Mouse (Mus musculus): Measurements from ENCODE around the gene Ngdn.
"Not testable (repeated sequence)": the region's sequence is repeated elsewhere in the genome, so short reads cannot be mapped to it uniquely, and the experiment has no call there.

The Ngdn gene

GRCm38 (mm10) chr14:55014991-55015766 lies at the start of gene Ngdn:
TSS of gene Ngdn (plus strand) at chr14:55015454.
- in situ Hi-C loops (cut with MseI, MboI), result loop anchor here (5.0 kb wide), 2 partner anchors 113 to 118 kb away; no protein-coding TSS in a partner anchor

- in situ Hi-C loops (cut with MseI, MboI), result no loop called here
Measured at GRCm38 (mm10) chr14:54965631-54966030, 49.6 kb upstream of the Ngdn start.

- in situ Hi-C loops (cut with MseI, MboI), result no loop called here
Measured at GRCm38 (mm10) chr14:54966320-54966977, 48.8 kb upstream of the Ngdn start, which contains the start of gene Myh6. TSS of gene Myh6 (minus strand) at chr14:54966927.

- in situ Hi-C loops (cut with MseI, MboI), result no loop called here
Measured at GRCm38 (mm10) chr14:54967874-54968273, 47.4 kb upstream of the Ngdn start.

GRCm38 (mm10) chr14:54968344-54968743 lies 46.9 kb upstream of the Ngdn start:
- in situ Hi-C loops (cut with MseI, MboI), result no loop called here

- in situ Hi-C loops (cut with MseI, MboI), result not testable (repeated sequence)
Measured at GRCm38 (mm10) chr14:54972786-54973185, 42.5 kb upstream of the Ngdn start.

GRCm38 (mm10) chr14:54974068-54974791 lies 41.0 kb upstream of the Ngdn start:
- in situ Hi-C loops (cut with MseI, MboI), result no loop called here

- in situ Hi-C loops (cut with MseI, MboI), result no loop called here
Measured at GRCm38 (mm10) chr14:54976633-54977032, 38.6 kb upstream of the Ngdn start, which contains the start of gene Gm17428. TSS of gene Gm17428 (plus strand) at chr14:54976933.

- in situ Hi-C loops (cut with MseI, MboI), result no loop called here
Measured at GRCm38 (mm10) chr14:54978664-54979063, 36.6 kb upstream of the Ngdn start.

- in situ Hi-C loops (cut with MseI, MboI), result no loop called here
Measured at GRCm38 (mm10) chr14:54981934-54982333, 33.3 kb upstream of the Ngdn start.

GRCm38 (mm10) chr14:54988350-54988874 lies 26.8 kb upstream of the Ngdn start:
- in situ Hi-C loops (cut with MseI, MboI), result not testable (repeated sequence)

- in situ Hi-C loops (cut with MseI, MboI), result no loop called here
Measured at GRCm38 (mm10) chr14:54988882-54989281, 26.4 kb upstream of the Ngdn start.

GRCm38 (mm10) chr14:54989886-54990441 lies 25.3 kb upstream of the Ngdn start:
- in situ Hi-C loops (cut with MseI, MboI), result no loop called here

GRCm38 (mm10) chr14:54992196-54992595 lies 23.1 kb upstream of the Ngdn start:
- in situ Hi-C loops (cut with MseI, MboI), result no loop called here

- in situ Hi-C loops (cut with MseI, MboI), result no loop called here
Measured at GRCm38 (mm10) chr14:54993636-54994035, 21.6 kb upstream of the Ngdn start.

- in situ Hi-C loops (cut with MseI, MboI), result no loop called here
Measured at GRCm38 (mm10) chr14:54994136-54994868, 21.0 kb upstream of the Ngdn start, which contains the start of gene Myh7. TSS of gene Myh7 (minus strand) at chr14:54994626.

GRCm38 (mm10) chr14:54994869-54995186 lies 20.4 kb upstream of the Ngdn start:
- in situ Hi-C loops (cut with MseI, MboI), result no loop called here

GRCm38 (mm10) chr14:54995457-54996138 lies 19.7 kb upstream of the Ngdn start:
- in situ Hi-C loops (cut with MseI, MboI), result no loop called here

GRCm38 (mm10) chr14:54996793-54997192 lies 18.5 kb upstream of the Ngdn start:
- in situ Hi-C loops (cut with MseI, MboI), result no loop called here

GRCm38 (mm10) chr14:54997297-54997696 lies 18.0 kb upstream of the Ngdn start:
- in situ Hi-C loops (cut with MseI, MboI), result no loop called here

Measured in mouse trophoblast stem cell (cell line).